Mouse (Mus musculus) urinary bladder, adult 18-20 months (tissue): Measurements from ENCODE around the gene Ap1s2.

Source experiments
- DNase-seq, 2 experiments: peaks; one replicate each; pipeline ENCODE4 v3.0.0; 2022; ENCODE audit warnings: low spot score in 2 of 2, mixed read lengths in 2 of 2

The Ap1s2 gene

GRCm38 (mm10) chrX:163981092-163981491 is 72.3 kb downstream of the Ap1s2 start:
- no peak for DNase-seq

GRCm38 (mm10) chrX:163981500-163981899 is 72.7 kb downstream of the Ap1s2 start:
- no peak for DNase-seq

- no peak for DNase-seq
Measured at GRCm38 (mm10) chrX:163982129-163982528, 73.3 kb downstream of the Ap1s2 start.
